Mouse (Mus musculus) CH12.LX (cell line): ENCODE measurements around the gene Mrpl2. TPM values are rescaled to one million over a fixed set of nuclear protein-coding genes. Genes with fewer than 3 reads are reported as not detected.

Experiments used
- DNase-seq: peaks from one replicate; pipeline ENCODE4 v3.0.0-alpha.2; 2013; ENCODE audit errors: extremely low read depth
- H3K27ac ChIP-seq: 2 replicates; pipeline ENCODE4 v1.5.1; 2012; ENCODE audit warnings: low read depth, mild to moderate bottlenecking, control low read depth, moderate library complexity; ENCODE audit not compliant: insufficient read depth
- H3K27me3 ChIP-seq: replicated peaks from 2 replicates; pipeline ENCODE3; 2012; ENCODE audit warnings: inconsistent platforms
- H3K36me3 ChIP-seq, 2 experiments: replicated peaks in 1 of 2; 2 replicates each; pipeline versions ENCODE3 to v1.6.1; 2012; ENCODE audit warnings: inconsistent platforms in 1 of 2, low read length in 1 of 2, mild to moderate bottlenecking in 1 of 2, mixed read lengths in 1 of 2, moderate library complexity in 1 of 2; ENCODE audit not compliant: control insufficient read depth in 1 of 2, insufficient read depth in 1 of 2
- H3K4me1 ChIP-seq, 2 experiments: 2 replicates each; pipeline ENCODE4 v1.6.1; 2012; ENCODE audit warnings: inconsistent platforms in 1 of 2, moderate library complexity in 1 of 2; ENCODE audit not compliant: insufficient read depth in 2 of 2, control insufficient read depth in 1 of 2
- H3K4me2 ChIP-seq: 2 replicates; pipeline ENCODE4 v1.6.1; 2012; ENCODE audit warnings: low read depth, mild to moderate bottlenecking, control low read depth; ENCODE audit not compliant: poor library complexity, insufficient read depth, severe bottlenecking
- H3K4me3 ChIP-seq, 3 experiments: fragments of 150-350 bp in 1 of 3; sonication (generic) in 1 of 3; replicated peaks in 1 of 3; 2 replicates each; pipeline versions ENCODE3 to v1.5.1; 2011 to 2012; ENCODE audit warnings: low read depth in 2 of 3, low read length in 2 of 3, mild to moderate bottlenecking in 2 of 3, moderate library complexity in 2 of 3, control low read depth in 1 of 3, improper control_type of control experiment in 1 of 3, inconsistent platforms in 1 of 3, mixed read lengths in 1 of 3; ENCODE audit not compliant: poor library complexity in 1 of 3
- H3K79me2 ChIP-seq: replicated peaks from 2 replicates; pipeline ENCODE4 v1.6.1; 2012; ENCODE audit warnings: mild to moderate bottlenecking, moderate library complexity; ENCODE audit not compliant: control insufficient read depth, poor library complexity, insufficient read depth, severe bottlenecking; ENCODE audit errors: extremely low read depth
- H3K9ac ChIP-seq: 2 replicates; pipeline ENCODE4 v1.6.1; 2012; ENCODE audit warnings: low read depth, mild to moderate bottlenecking, control low read depth, moderate library complexity; ENCODE audit not compliant: insufficient read depth
- H3K9me3 ChIP-seq: replicated peaks from 2 replicates; pipeline ENCODE3; 2012; ENCODE audit warnings: low read length, inconsistent platforms, mixed read lengths
- CHD2 ChIP-seq: IDR thresholded peaks from 2 replicates; pipeline ENCODE4 v1.6.1; 2011; ENCODE audit warnings: low read length, improper control_type of control experiment
- CTCF ChIP-seq, 2 experiments: IDR thresholded peaks in 1 of 2; conservative IDR thresholded peaks in 1 of 2; 2 replicates each; pipeline ENCODE4 v1.5.1; 2011 to 2012; ENCODE audit warnings: low read depth in 2 of 2, low read length in 2 of 2, improper control_type of control experiment in 1 of 2, inconsistent platforms in 1 of 2, mild to moderate bottlenecking in 1 of 2, moderate library complexity in 1 of 2
- ELF1 ChIP-seq: IDR thresholded peaks from 2 replicates; pipeline ENCODE4 v1.6.1; 2014; ENCODE audit warnings: low read depth, mild to moderate bottlenecking, inconsistent platforms, low read length, improper control_type of control experiment
- EP300 ChIP-seq: IDR thresholded peaks from 2 replicates; pipeline ENCODE4 v1.6.1; 2011; ENCODE audit warnings: low read length, improper control_type of control experiment
- ETS1 ChIP-seq: conservative IDR thresholded peaks from 2 replicates; pipeline ENCODE4 v1.6.1; 2012; ENCODE audit warnings: low read depth, mild to moderate bottlenecking, inconsistent platforms, low read length, improper control_type of control experiment, moderate library complexity
- GABPA ChIP-seq: IDR thresholded peaks from 2 replicates; pipeline ENCODE4 v1.6.1; 2012; ENCODE audit warnings: low read depth, low read length, improper control_type of control experiment, inconsistent platforms; ENCODE audit not compliant: insufficient replicate concordance
- JUND ChIP-seq: conservative IDR thresholded peaks from 2 replicates; pipeline ENCODE4 v1.6.1; 2011; ENCODE audit warnings: low read depth, low read length, improper control_type of control experiment
- KAT2A ChIP-seq: IDR thresholded peaks from 2 replicates; pipeline ENCODE4 v1.6.1; 2012; ENCODE audit warnings: low read length, improper control_type of control experiment, inconsistent platforms; ENCODE audit not compliant: insufficient replicate concordance
- MAFK ChIP-seq: IDR thresholded peaks from 2 replicates; pipeline ENCODE4 v1.6.1; 2011; ENCODE audit warnings: low read length, improper control_type of control experiment; ENCODE audit not compliant: insufficient replicate concordance
- MEF2A ChIP-seq: IDR thresholded peaks from 2 replicates; pipeline ENCODE4 v1.6.1; 2014; ENCODE audit warnings: low read depth, mild to moderate bottlenecking, inconsistent platforms, low read length, improper control_type of control experiment, borderline replicate concordance
- NELFE ChIP-seq: IDR thresholded peaks from 2 replicates; pipeline ENCODE4 v1.6.1; 2011; ENCODE audit warnings: low read depth, low read length, improper control_type of control experiment
- POLR2A ChIP-seq: IDR thresholded peaks from 2 replicates; pipeline ENCODE4 v1.6.1; 2011; ENCODE audit warnings: low read depth, mild to moderate bottlenecking, improper control_type of control experiment, low read length
- POLR2AphosphoS2 ChIP-seq: IDR thresholded peaks from 2 replicates; pipeline ENCODE4 v1.6.1; 2011; ENCODE audit warnings: low read depth, low read length, improper control_type of control experiment
- RAD21 ChIP-seq: IDR thresholded peaks from 2 replicates; pipeline ENCODE4 v1.6.1; 2011; ENCODE audit warnings: low read depth, mild to moderate bottlenecking, low read length, improper control_type of control experiment, moderate library complexity
- TBP ChIP-seq: conservative IDR thresholded peaks from 2 replicates; pipeline ENCODE4 v1.6.1; 2011; ENCODE audit warnings: low read depth, low read length, improper control_type of control experiment
- TCF12 ChIP-seq: IDR thresholded peaks from 2 replicates; pipeline ENCODE4 v1.6.1; 2014; ENCODE audit warnings: low read depth, mild to moderate bottlenecking, inconsistent platforms, low read length, improper control_type of control experiment
- USF1 ChIP-seq: IDR thresholded peaks from 2 replicates; pipeline ENCODE4 v1.6.1; 2014; ENCODE audit warnings: low read depth, mild to moderate bottlenecking, inconsistent platforms, low read length, improper control_type of control experiment
- dilution Hi-C: fragments of 300-500 bp; cut with MboI; formaldehyde crosslinking; loops from 2 replicates; pipeline ENCODE4 v1.14.3; 2020; ENCODE audit warnings: low sequenced_read_pairs; ENCODE audit not compliant: extremely low pct_unique_long_range_greater_than_20kb, extremely low pct_ligation_motif_present
- in situ Hi-C: fragments of 300-500 bp; cut with MboI; formaldehyde crosslinking; loops from 3 replicates; pipeline ENCODE4 v1.14.3; 2019; ENCODE audit warnings: low sequenced_read_pairs, low pct_ligation_motif_present, low pct_unique_long_range_greater_than_20kb, mixed read lengths
- polyA plus RNA-seq: library from polyadenylated mRNA; unstranded; fragments of >175 nt; gene quantifications from 2 replicates; pipeline ENCODE4 v1.2.1, GENCODE M21; 2012; ENCODE audit warnings: low read depth; ENCODE audit not compliant: insufficient read length
- total RNA-seq, 2 experiments: library from RNA; depleted of rRNA; stranded (reverse); fragments of 300-350 nt in 1 of 2; fragments of >200 nt in 1 of 2; gene quantifications; 2 replicates each; pipeline ENCODE4 v1.2.3; 2012 to 2014

Gene Mrpl2
- total and polyA plus RNA-seq, 3 experiments = 130 to 238 (median 158) TPM

DNA sequence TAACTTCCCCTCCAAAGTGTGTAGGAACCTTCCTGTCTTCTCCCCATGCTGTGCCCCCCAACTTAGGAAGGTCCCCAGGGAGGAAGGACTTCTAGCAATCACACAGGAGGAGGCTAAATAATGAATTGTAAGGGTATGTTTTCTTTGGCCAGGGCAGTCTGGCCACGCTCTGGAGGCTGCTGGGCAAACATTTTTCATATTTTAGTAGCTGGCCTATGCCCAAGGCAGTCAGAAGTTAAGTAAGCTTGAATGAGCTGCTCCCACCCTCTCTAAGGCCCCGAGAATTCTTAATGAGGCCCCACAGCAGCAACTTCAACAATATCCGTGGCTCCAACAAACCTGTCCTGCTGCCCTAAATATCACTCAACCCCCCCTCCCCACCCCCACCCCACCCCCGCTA, 33.2 kb upstream of the Mrpl2 start:
- Histone ChIP-seq H3K27me3 (no peaks in the 10 kb centered on the region), H3K36me3 (no peaks in the 10 kb centered on the region), H3K9me3 (no peaks in the 10 kb centered on the region), H3K4me1 (peaks cover 4 to 31% of the 10 kb centered on the region in 2 experiments; a peak in 3 of 4 replicates), H3K4me2 (no peak overlapping the region), H3K9ac (no peak overlapping the region), H3K4me3 (no peak overlapping the region), H3K79me2 (no peaks in the 10 kb centered on the region), H3K27ac (no peak overlapping the region)
- in situ Hi-C loops = no loop called here
- TF ChIP-seq MAFK (no peak), ETS1 (no peak)
- dilution Hi-C loops = no loop called here
- DNase-seq = no peak

DNA sequence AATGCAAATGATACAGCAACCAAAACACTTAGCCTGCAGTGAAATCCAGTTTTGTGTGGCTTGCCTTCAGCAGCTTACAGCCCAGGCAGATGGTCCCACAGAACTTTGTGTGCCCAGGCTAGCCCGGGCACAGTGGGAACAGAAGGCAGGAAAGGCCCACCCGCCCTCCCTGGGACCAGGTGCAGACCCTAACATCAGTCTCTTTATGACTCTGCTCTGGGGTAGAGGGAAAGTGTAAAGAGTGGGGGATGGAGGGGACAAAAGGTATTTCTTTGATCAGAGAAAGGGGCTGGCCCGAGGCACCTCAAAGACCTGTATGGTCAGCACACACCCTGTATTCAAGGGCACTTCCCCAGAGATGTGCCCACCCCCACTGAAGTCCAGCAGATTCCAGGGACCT, 32.8 kb upstream of the Mrpl2 start:
- H3K9ac ChIP-seq = no peak overlapping the region
- no peak for DNase-seq
- in situ Hi-C loops = no loop called here
- peaks cover 5 to 34% of the 10 kb centered on the region in 2 experiments; a peak in 3 of 4 replicates for H3K4me1 ChIP-seq
- no peaks in the 10 kb centered on the region for H3K79me2 ChIP-seq
- no peak overlapping the region for H3K27ac ChIP-seq
- H3K27me3 ChIP-seq = no peaks in the 10 kb centered on the region
- H3K4me2 ChIP-seq = no peak overlapping the region
- H3K4me3 ChIP-seq = no peak overlapping the region
- no peaks in the 10 kb centered on the region for H3K9me3 ChIP-seq
- dilution Hi-C loops = no loop called here
- TF ChIP-seq JUND (no peak), POLR2AphosphoS2 (no peak), USF1 (no peak), GABPA (no peak), KAT2A (no peak), RAD21 (no peak), POLR2A (no peak), TCF12 (no peak)
- TF ChIP-seq, all 38 proteins: peak for 0
- H3K36me3 ChIP-seq = no peaks in the 10 kb centered on the region

DNA sequence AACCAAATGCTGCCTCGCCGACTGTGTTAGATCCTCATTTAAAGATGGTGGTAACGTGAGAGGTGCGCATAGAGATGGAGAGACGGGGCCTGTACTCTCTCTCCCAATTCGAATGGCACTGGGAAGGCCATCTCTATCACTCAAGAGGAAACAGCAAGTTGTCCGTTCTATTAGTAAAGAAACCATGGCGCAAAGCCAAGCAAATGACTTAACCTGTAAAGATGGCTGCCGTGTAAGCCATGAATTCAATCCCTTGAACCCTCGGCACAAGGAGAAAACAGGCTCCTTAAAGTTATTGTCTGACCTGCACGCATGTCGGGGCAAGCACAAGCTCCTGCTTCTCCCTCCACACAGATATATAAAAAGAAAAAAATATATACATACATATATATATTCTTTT, 28.2 kb upstream of the Mrpl2 start:
- no peaks in the 10 kb centered on the region for H3K36me3 ChIP-seq
- no peak overlapping the region; the same call in 1 of the 2 replicates for H3K4me2 ChIP-seq
- H3K4me1 ChIP-seq = peaks cover 24 to 49% of the 10 kb centered on the region in 2 experiments
- H3K27ac ChIP-seq = no peak overlapping the region
- H3K79me2 ChIP-seq = no peaks in the 10 kb centered on the region
- DNase-seq = no peak
- no peaks in the 10 kb centered on the region for H3K9me3 ChIP-seq
- no peaks in the 10 kb centered on the region for H3K27me3 ChIP-seq
- no peak for TF ChIP-seq MEF2A
- no peak for TF ChIP-seq USF1
- TF ChIP-seq TBP = no peak
- no peak for TF ChIP-seq ELF1
- TF ChIP-seq JUND = no peak
- no peak for TF ChIP-seq GABPA
- no peak for TF ChIP-seq CHD2
- no peak for TF ChIP-seq EP300
- no peak for TF ChIP-seq CTCF (conservative IDR thresholded peaks at IDR 0.05 in 1 of 2, IDR thresholded peaks at IDR 0.05 in 1 of 2; ENCODE audit: low read depth in 2 of 2, low read length in 2 of 2)
- no peak for TF ChIP-seq NELFE
- TF ChIP-seq POLR2A = no peak
- dilution Hi-C loops (no loop called here), in situ Hi-C loops (no loop called here)
- H3K9ac ChIP-seq = no peak overlapping the region
- no peak overlapping the region for H3K4me3 ChIP-seq
